Comparison of ENCODE assay signal across 8 mouse cellular contexts in genomic region chr1:143739361-143740350, GRCm38 (mm10). TPM values are rescaled to one million over a fixed set of nuclear protein-coding genes. Genes with fewer than 3 reads are reported as not detected.
A peak's percentile ranks its signal among the peaks of the same experiment; 100 is the strongest.
DNase-seq lines count a peak whose midpoint lies in the region; ATAC-seq and TF ChIP-seq lines count a peak whose summit lies in the region.

No protein-coding gene starts in this region.

- DNase-seq in MEL-GATA-1-ER (ENCODE audit: extremely low read depth, low read depth) = peak; percentile 92
- DNase-seq in cerebellum, adult 9-10 months = peak; percentile 96
- peak; percentile 82 for DNase-seq in hindbrain, embryonic 10.5 days (ENCODE audit: low spot score)
- DNase-seq in layer of hippocampus, adult 9-11 months = peak; percentile 90
- peak; percentile 91 for DNase-seq in lung, postnatal 0 days (ENCODE audit: low spot score)
- peak; percentile 79 for DNase-seq in ovary, postnatal 14 days (ENCODE audit: low spot score)
- peak; percentile 96 for DNase-seq in thymus, postnatal 14 days

- H3K27me3 ChIP-seq in hindbrain, embryonic 10.5 days (ENCODE audit: insufficient read depth, poor library complexity, severe bottlenecking) = peaks cover 4% of the 10 kb centered on the region; the same call in 1 of the 2 replicates
- H3K27me3 ChIP-seq in lung, postnatal 0 days (replicated peaks; ENCODE audit: insufficient read depth, low read length) = no peaks in the 10 kb centered on the region

- under 1% methylated on average over 71 of the region's 71 CpGs for WGBS in hindbrain, embryonic 10.5 days
- WGBS in lung, postnatal 0 days = under 1% methylated on average over 63 of the region's 71 CpGs

- H3K9ac ChIP-seq in lung, postnatal 0 days (replicated peaks; ENCODE audit: low read depth) = peak overlapping the region; percentile 65

- TF ChIP-seq EP300 in lung, postnatal 0 days (IDR thresholded peaks at IDR 0.05) = no peak

- H3K4me3 ChIP-seq in hindbrain, embryonic 10.5 days = peak overlapping the region; percentile 86
- peak overlapping the region; percentile 85 for H3K4me3 ChIP-seq in lung, postnatal 0 days (ENCODE audit: low read depth, low read length)

- peak overlapping the region; percentile 94 for H3K27ac ChIP-seq in hindbrain, embryonic 10.5 days
- peak overlapping the region; percentile 89 for H3K27ac ChIP-seq in lung, postnatal 0 days (ENCODE audit: low read length)

- TF ChIP-seq CTCF in lung, postnatal 0 days (IDR thresholded peaks at IDR 0.05) = no peak

- peak; percentile 91 for ATAC-seq in frontal cortex, adult (ENCODE audit: low TSS enrichment)
- peak; percentile 97 for ATAC-seq in lung, postnatal 0 days

- peaks cover 19% of the 10 kb centered on the region for H3K4me1 ChIP-seq in hindbrain, embryonic 10.5 days (replicated peaks)
- H3K4me1 ChIP-seq in lung, postnatal 0 days (ENCODE audit: insufficient read depth, low read depth, low read length) = no peaks in the 10 kb centered on the region

- H3K4me2 ChIP-seq in lung, postnatal 0 days (replicated peaks; ENCODE audit: low read depth, low read length) = peak overlapping the region; percentile 73

- H3K9me3 ChIP-seq in hindbrain, embryonic 10.5 days = no peaks in the 10 kb centered on the region
- no peaks in the 10 kb centered on the region for H3K9me3 ChIP-seq in lung, postnatal 0 days (ENCODE audit: low read length)

- peaks cover 21% of the 10 kb centered on the region for H3K36me3 ChIP-seq in hindbrain, embryonic 10.5 days
- peaks cover 10% of the 10 kb centered on the region; the same call in 1 of the 2 replicates for H3K36me3 ChIP-seq in lung, postnatal 0 days (ENCODE audit: insufficient read depth, low read length)

RNA-seq across cellular contexts. Expression of gene Glrx2, which starts 23.5 kb away (rescaled TPM):
- polyA plus RNA-seq in hindbrain, embryonic 10.5 days (2016; fragmentation: Nextera tagmentation; extraction: Ambion mirVana) = 70.6 and 91.5 TPM in 2 replicates
- 73.1 and 75.3 TPM in 2 replicates for polyA plus RNA-seq in lung, postnatal 0 days (2015; fragmentation: Nextera tagmentation; extraction: Ambion mirVana)

RNA-seq across cellular contexts. Expression of gene Cdc73, which starts 37.0 kb away (rescaled TPM):
- 27.9 and 34.6 TPM in 2 replicates for polyA plus RNA-seq in hindbrain, embryonic 10.5 days (2016; fragmentation: Nextera tagmentation; extraction: Ambion mirVana)
- polyA plus RNA-seq in lung, postnatal 0 days (2015; fragmentation: Nextera tagmentation; extraction: Ambion mirVana) = 15.0 and 16.4 TPM in 2 replicates

RNA-seq across cellular contexts. Expression of gene Trove2, which starts 37.2 kb away (rescaled TPM):
- polyA plus RNA-seq in hindbrain, embryonic 10.5 days (2016; fragmentation: Nextera tagmentation; extraction: Ambion mirVana) = 26.5 and 33.5 TPM in 2 replicates
- 14.9 and 17.0 TPM in 2 replicates for polyA plus RNA-seq in lung, postnatal 0 days (2015; fragmentation: Nextera tagmentation; extraction: Ambion mirVana)

RNA-seq across cellular contexts. Expression of gene Uchl5, which starts 37.4 kb away (rescaled TPM):
- 78.4 and 106 TPM in 2 replicates for polyA plus RNA-seq in hindbrain, embryonic 10.5 days (2016; fragmentation: Nextera tagmentation; extraction: Ambion mirVana)
- 37.1 and 41.3 TPM in 2 replicates for polyA plus RNA-seq in lung, postnatal 0 days (2015; fragmentation: Nextera tagmentation; extraction: Ambion mirVana)

Comparison
In these comparisons a context has a peak if more than half of its experiments do, and no peak if none do; other contexts are left out.
1. Peak in every context shown above with its lines: DNase-seq, ATAC-seq, H3K4me3 ChIP-seq and H3K27ac ChIP-seq.